ENCODE assay signal across 24 mouse cellular contexts in genomic region chr15:31768959-31769844, GRCm38 (mm10).
A peak's percentile ranks its signal among the peaks of the same experiment; 100 is the strongest.
DNase-seq lines count a peak whose midpoint lies in the region; ATAC-seq and TF ChIP-seq lines count a peak whose summit lies in the region.
"Had no signal": no experiment of that assay in that cellular context is flagged by ENCODE, and none has a peak within 500 bp of the region (broad histone marks: within the 10 kb centered on the region; RNA-seq: fewer than 3 reads in every experiment).

No protein-coding gene starts in this region.

- TF ChIP-seq POLR2A in cerebellum, adult 2 months (IDR thresholded peaks at IDR 0.05; ENCODE audit: borderline replicate concordance, insufficient read depth, low read length), result no peak

- H3K27ac ChIP-seq in cerebellum, adult 2 months (ENCODE audit: insufficient read depth, low read length), result no peak overlapping the region
- H3K27ac ChIP-seq in hindbrain, embryonic 14.5 days, result no peak overlapping the region
- H3K27ac ChIP-seq in hindbrain, embryonic 13.5 days, result no peak overlapping the region
- no peak overlapping the region for H3K27ac ChIP-seq in midbrain, embryonic 14.5 days (replicated peaks; ENCODE audit: low read depth, low read length)
- no peak overlapping the region for H3K27ac ChIP-seq in midbrain, embryonic 11.5 days (ENCODE audit: low read depth, low read length)
- H3K27ac ChIP-seq: embryonic facial prominence, embryonic 15.5 days; gastrocnemius, adult 2 months had no signal

- H3K27me3 ChIP-seq in cerebellum, adult 2 months (ENCODE audit: control insufficient read depth, insufficient read depth, low read length), result no peaks in the 10 kb centered on the region
- no peaks in the 10 kb centered on the region for H3K27me3 ChIP-seq in hindbrain, embryonic 14.5 days (ENCODE audit: control insufficient read depth, insufficient read depth, low read length)
- no peaks in the 10 kb centered on the region for H3K27me3 ChIP-seq in hindbrain, embryonic 13.5 days
- no peaks in the 10 kb centered on the region for H3K27me3 ChIP-seq in midbrain, embryonic 14.5 days (ENCODE audit: control insufficient read depth, insufficient read depth, low read length)
- H3K27me3 ChIP-seq in midbrain, embryonic 11.5 days (ENCODE audit: control insufficient read depth, insufficient read depth, low read length), result no peaks in the 10 kb centered on the region
- H3K27me3 ChIP-seq: embryonic facial prominence, embryonic 15.5 days; megakaryocyte, embryonic 14.5 days had no signal

- no peak overlapping the region for H3K4me2 ChIP-seq in hindbrain, embryonic 14.5 days (replicated peaks)
- H3K4me2 ChIP-seq in hindbrain, embryonic 13.5 days, result no peak overlapping the region
- no peak overlapping the region for H3K4me2 ChIP-seq in midbrain, embryonic 14.5 days (ENCODE audit: low read length)
- no peak overlapping the region for H3K4me2 ChIP-seq in midbrain, embryonic 11.5 days
- H3K4me2 ChIP-seq: embryonic facial prominence, embryonic 15.5 days; heart, embryonic 11.5 days; liver, embryonic 11.5 days had no signal

- H3K4me3 ChIP-seq in cerebellum, adult 2 months (replicated peaks; ENCODE audit: insufficient read depth, low read depth, low read length), result no peak overlapping the region
- H3K4me3 ChIP-seq in hindbrain, embryonic 14.5 days (replicated peaks; ENCODE audit: low read length), result no peak overlapping the region
- H3K4me3 ChIP-seq in hindbrain, embryonic 13.5 days, result no peak overlapping the region
- no peak overlapping the region for H3K4me3 ChIP-seq in midbrain, embryonic 14.5 days (replicated peaks; ENCODE audit: low read depth, low read length)
- H3K4me3 ChIP-seq in midbrain, embryonic 11.5 days (ENCODE audit: low read depth, low read length), result no peak overlapping the region
- H3K4me3 ChIP-seq: embryonic facial prominence, embryonic 15.5 days; gastrocnemius, adult 2 months; megakaryocyte, embryonic 14.5 days; myocyte had no signal

- 0 out of 2 replicates have a peak, but pooled peaks cover 6% of the 10 kb centered on the region for H3K9me3 ChIP-seq in hindbrain, embryonic 14.5 days (ENCODE audit: control insufficient read depth, low read length)
- H3K9me3 ChIP-seq in hindbrain, embryonic 13.5 days, result no peaks in the 10 kb centered on the region
- H3K9me3 ChIP-seq in midbrain, embryonic 14.5 days (ENCODE audit: control insufficient read depth, low read length), result no peaks in the 10 kb centered on the region
- H3K9me3 ChIP-seq in midbrain, embryonic 11.5 days (ENCODE audit: control insufficient read depth, low read length), result no peaks in the 10 kb centered on the region
- H3K9me3 ChIP-seq: embryonic facial prominence, embryonic 15.5 days; megakaryocyte, embryonic 14.5 days had no signal

- 53% methylated on average over 12 of the region's 12 CpGs for whole genome bisulfite sequencing in cerebellum, adult 2 months
- 69% methylated on average over 12 of the region's 12 CpGs for WGBS in hindbrain, embryonic 14.5 days
- WGBS in hindbrain, embryonic 13.5 days, result 80% methylated on average over 12 of the region's 12 CpGs
- 80% methylated on average over 12 of the region's 12 CpGs for WGBS in midbrain, embryonic 14.5 days
- 86% methylated on average over 12 of the region's 12 CpGs for WGBS in midbrain, embryonic 11.5 days

- no peaks in the 10 kb centered on the region for H3K36me3 ChIP-seq in hindbrain, embryonic 14.5 days (replicated peaks; ENCODE audit: control insufficient read depth, insufficient read depth)
- no peaks in the 10 kb centered on the region for H3K36me3 ChIP-seq in hindbrain, embryonic 13.5 days
- no peaks in the 10 kb centered on the region for H3K36me3 ChIP-seq in midbrain, embryonic 14.5 days (ENCODE audit: control insufficient read depth, insufficient read depth, low read length)
- no peaks in the 10 kb centered on the region for H3K36me3 ChIP-seq in midbrain, embryonic 11.5 days (ENCODE audit: control insufficient read depth, insufficient read depth, low read length)
- H3K36me3 ChIP-seq: embryonic facial prominence, embryonic 15.5 days had no signal

- peak; percentile 51 to 68 for DNase-seq in cerebellum, postnatal 10 days
- no peak for DNase-seq in cerebellum, adult 2 months
- peak; percentile 29 for DNase-seq in hindbrain, embryonic 14.5 days (ENCODE audit: low spot score)
- peak; percentile 30 for DNase-seq in midbrain, embryonic 14.5 days
- no peak for DNase-seq in midbrain, embryonic 11.5 days (ENCODE audit: low spot score, missing footprints)
- DNase-seq in retina, postnatal 1 day, result peak; percentile 67
- DNase-seq in thymus, postnatal 25 days, result no peak
- DNase-seq: adrenal gland, adult 8-10 months; cerebellum, adult 11 months; cerebellum, postnatal 36 days; gastrocnemius, adult 2 months; heart, postnatal 10 days; kidney, adult 2 months; kidney, postnatal 25 days; lung, adult 18-20 months; thymus, postnatal 36 days had no signal

- H3K4me1 ChIP-seq in cerebellum, adult 2 months (ENCODE audit: control insufficient read depth, insufficient read depth, low read length), result no peaks in the 10 kb centered on the region
- no peaks in the 10 kb centered on the region; the same call in 1 of the 2 replicates for H3K4me1 ChIP-seq in hindbrain, embryonic 14.5 days (replicated peaks; ENCODE audit: control insufficient read depth, insufficient read depth, low read length)
- 0 out of 2 replicates have a peak, but pooled peaks cover 6% of the 10 kb centered on the region for H3K4me1 ChIP-seq in hindbrain, embryonic 13.5 days (replicated peaks)
- no peaks in the 10 kb centered on the region for H3K4me1 ChIP-seq in midbrain, embryonic 14.5 days (ENCODE audit: control insufficient read depth, insufficient read depth, low read length)
- no peaks in the 10 kb centered on the region for H3K4me1 ChIP-seq in midbrain, embryonic 11.5 days (ENCODE audit: control insufficient read depth, insufficient read depth, low read length)
- H3K4me1 ChIP-seq: embryonic facial prominence, embryonic 15.5 days; megakaryocyte, embryonic 14.5 days had no signal

- no peak for TF ChIP-seq CTCF in cerebellum, adult 2 months (IDR thresholded peaks at IDR 0.05; ENCODE audit: borderline replicate concordance, insufficient read depth, low read depth, low read length)

- no peak overlapping the region for H3K9ac ChIP-seq in hindbrain, embryonic 14.5 days
- H3K9ac ChIP-seq in hindbrain, embryonic 13.5 days, result no peak overlapping the region
- no peak overlapping the region for H3K9ac ChIP-seq in midbrain, embryonic 14.5 days (replicated peaks; ENCODE audit: low read length)
- no peak overlapping the region for H3K9ac ChIP-seq in midbrain, embryonic 11.5 days (ENCODE audit: low read length)
- H3K9ac ChIP-seq: embryonic facial prominence, embryonic 15.5 days had no signal

- peak; percentile 62 for ATAC-seq in hindbrain, embryonic 14.5 days (ENCODE audit: low FRiP score)
- ATAC-seq in hindbrain, embryonic 13.5 days (ENCODE audit: low FRiP score), result no peak
- ATAC-seq in midbrain, embryonic 14.5 days (ENCODE audit: low FRiP score, low TSS enrichment), result no peak
- no peak for ATAC-seq in midbrain, embryonic 11.5 days (ENCODE audit: low FRiP score)
- ATAC-seq: inflammation-experienced regulatory T-cells, adult 6 months; Patski had no signal

Comparison
In these comparisons a context has a peak if more than half of its experiments do, and no peak if none do; other contexts are left out.
1. DNase-seq: peak in cerebellum, postnatal 10 days (2 of 2), hindbrain, embryonic 14.5 days (single experiment), midbrain, embryonic 14.5 days (single experiment) and retina, postnatal 1 day (single experiment); none in cerebellum, adult 2 months (0 of 2), midbrain, embryonic 11.5 days (single experiment) and thymus, postnatal 25 days (single experiment).